19 mouse cellular contexts compared by ENCODE assay signal in genomic region chr19:12494972-12495535, GRCm38 (mm10). TPM values are rescaled to one million over a fixed set of nuclear protein-coding genes. Genes with fewer than 3 reads are reported as not detected.
DNase-seq lines count a peak whose midpoint lies in the region; ATAC-seq and TF ChIP-seq lines count a peak whose summit lies in the region.
"Had no signal": no experiment of that assay in that cellular context is flagged by ENCODE, and none has a peak within 500 bp of the region (broad histone marks: within the 10 kb centered on the region; RNA-seq: fewer than 3 reads in every experiment).

No protein-coding gene starts in this region.

- H3K9me3 ChIP-seq in forebrain, embryonic 10.5 days, result no peaks in the 10 kb centered on the region; the same call in 1 of the 2 replicates
- H3K9me3 ChIP-seq in forebrain, embryonic 16.5 days (ENCODE audit: control insufficient read depth, low read length), result no peaks in the 10 kb centered on the region
- H3K9me3 ChIP-seq in midbrain, embryonic 12.5 days, result no peaks in the 10 kb centered on the region
- H3K9me3 ChIP-seq in midbrain, postnatal 0 days (ENCODE audit: low read length), result no peaks in the 10 kb centered on the region
- no peaks in the 10 kb centered on the region for H3K9me3 ChIP-seq in hindbrain, embryonic 14.5 days (ENCODE audit: control insufficient read depth, low read length)
- H3K9me3 ChIP-seq: stomach, embryonic 15.5 days had no signal

- DNase-seq in forebrain, embryonic 10.5 days (ENCODE audit: extremely low spot score, low spot score), result no peak
- no peak for DNase-seq in midbrain, postnatal 0 days (ENCODE audit: low spot score)
- DNase-seq in hindbrain, embryonic 14.5 days (ENCODE audit: low spot score), result no peak
- DNase-seq in retina, embryonic 14.5 days (ENCODE audit: low spot score), result peak; percentile 54
- DNase-seq in lung, adult 2 months, result no peak
- no peak for DNase-seq in heart, adult 9 months (ENCODE audit: low spot score in 2 of 2)
- DNase-seq: adrenal gland, postnatal 36 days; cerebellum, adult 2 months; forebrain, postnatal 0 days; heart, postnatal 14 days; left cerebral cortex, postnatal 4 days; lung, embryonic 14.5 days; right cerebral cortex, postnatal 14 days had no signal

- ATAC-seq in forebrain, embryonic 16.5 days, result no peak
- ATAC-seq in midbrain, embryonic 12.5 days (ENCODE audit: low FRiP score, low read depth), result no peak
- no peak for ATAC-seq in midbrain, postnatal 0 days (ENCODE audit: low FRiP score)
- no peak for ATAC-seq in hindbrain, embryonic 14.5 days (ENCODE audit: low FRiP score)
- ATAC-seq: forebrain, postnatal 0 days; intestine, postnatal 0 days had no signal

- H3K4me3 ChIP-seq in forebrain, embryonic 10.5 days, result peak overlapping the region; percentile 29; the same call in 1 of the 2 replicates
- no peak overlapping the region for H3K4me3 ChIP-seq in forebrain, embryonic 16.5 days (replicated peaks; ENCODE audit: low read length)
- no peak overlapping the region for H3K4me3 ChIP-seq in midbrain, embryonic 12.5 days
- no peak overlapping the region for H3K4me3 ChIP-seq in midbrain, postnatal 0 days (ENCODE audit: low read depth, low read length)
- no peak overlapping the region for H3K4me3 ChIP-seq in hindbrain, embryonic 14.5 days (replicated peaks; ENCODE audit: low read length)
- H3K4me3 ChIP-seq in lung, adult 2 months (replicated peaks; ENCODE audit: extremely low read depth, low read depth, low read length), result no peak overlapping the region
- H3K4me3 ChIP-seq: stomach, embryonic 15.5 days had no signal

- peaks cover 98% of the 10 kb centered on the region for H3K4me1 ChIP-seq in forebrain, embryonic 10.5 days
- H3K4me1 ChIP-seq in forebrain, embryonic 16.5 days (replicated peaks; ENCODE audit: control insufficient read depth, insufficient read depth, low read length), result peaks cover 16% of the 10 kb centered on the region
- peaks cover 88% of the 10 kb centered on the region for H3K4me1 ChIP-seq in midbrain, embryonic 12.5 days
- H3K4me1 ChIP-seq in midbrain, postnatal 0 days (ENCODE audit: insufficient read depth, low read length), result peaks cover 18% of the 10 kb centered on the region
- H3K4me1 ChIP-seq in hindbrain, embryonic 14.5 days (replicated peaks; ENCODE audit: control insufficient read depth, insufficient read depth, low read length), result peaks cover 66% of the 10 kb centered on the region
- no peaks in the 10 kb centered on the region; the same call in 1 of the 2 replicates for H3K4me1 ChIP-seq in lung, adult 2 months (ENCODE audit: control insufficient read depth, insufficient read depth, low read length)

- TF ChIP-seq CTCF in midbrain, postnatal 0 days (IDR thresholded peaks at IDR 0.05), result no peak
- TF ChIP-seq CTCF in lung, adult 2 months (IDR thresholded peaks at IDR 0.05; ENCODE audit: insufficient read depth, low read length), result no peak

- 59% methylated on average over 3 of the region's 3 CpGs for WGBS in forebrain, embryonic 10.5 days
- 42% methylated on average over 3 of the region's 3 CpGs for WGBS in forebrain, embryonic 16.5 days
- WGBS in midbrain, embryonic 12.5 days, result 28% methylated on average over 3 of the region's 3 CpGs
- WGBS in midbrain, postnatal 0 days, result 21% methylated on average over 3 of the region's 3 CpGs
- WGBS in hindbrain, embryonic 14.5 days, result 17% methylated on average over 3 of the region's 3 CpGs
- WGBS in lung, adult 2 months, result 74% methylated on average over 3 of the region's 3 CpGs

- H3K9ac ChIP-seq in forebrain, embryonic 16.5 days (replicated peaks; ENCODE audit: low read depth, low read length), result no peak overlapping the region
- 0 out of 2 replicates have a peak overlapping the region, but pooled peaks have one; percentile 11 for H3K9ac ChIP-seq in midbrain, embryonic 12.5 days (replicated peaks)
- H3K9ac ChIP-seq in midbrain, postnatal 0 days (replicated peaks; ENCODE audit: low read length, poor library complexity, severe bottlenecking), result no peak overlapping the region
- H3K9ac ChIP-seq in hindbrain, embryonic 14.5 days, result no peak overlapping the region
- H3K9ac ChIP-seq: forebrain, postnatal 0 days; lung, embryonic 14.5 days; stomach, embryonic 15.5 days had no signal

- TF ChIP-seq POLR2A in lung, adult 2 months (IDR thresholded peaks at IDR 0.05; ENCODE audit: borderline replicate concordance, extremely low read depth, low read depth, low read length), result no peak

- no peak overlapping the region for H3K4me2 ChIP-seq in forebrain, embryonic 16.5 days (ENCODE audit: low read length)
- H3K4me2 ChIP-seq in midbrain, embryonic 12.5 days (replicated peaks), result peak overlapping the region; percentile 36
- no peak overlapping the region for H3K4me2 ChIP-seq in midbrain, postnatal 0 days (ENCODE audit: low read depth, low read length, poor library complexity, severe bottlenecking)
- peak overlapping the region; percentile 15 for H3K4me2 ChIP-seq in hindbrain, embryonic 14.5 days (replicated peaks)
- H3K4me2 ChIP-seq: liver, embryonic 11.5 days; lung, embryonic 14.5 days; stomach, embryonic 15.5 days had no signal

- H3K27me3 ChIP-seq in forebrain, embryonic 10.5 days (ENCODE audit: poor library complexity, severe bottlenecking), result no peaks in the 10 kb centered on the region
- H3K27me3 ChIP-seq in forebrain, embryonic 16.5 days (replicated peaks; ENCODE audit: control insufficient read depth, insufficient read depth, low read length), result no peaks in the 10 kb centered on the region
- no peaks in the 10 kb centered on the region for H3K27me3 ChIP-seq in midbrain, embryonic 12.5 days
- no peaks in the 10 kb centered on the region for H3K27me3 ChIP-seq in midbrain, postnatal 0 days (ENCODE audit: insufficient read depth, low read length)
- H3K27me3 ChIP-seq in hindbrain, embryonic 14.5 days (ENCODE audit: control insufficient read depth, insufficient read depth, low read length), result no peaks in the 10 kb centered on the region
- H3K27me3 ChIP-seq: stomach, embryonic 15.5 days had no signal

- H3K27ac ChIP-seq in forebrain, embryonic 10.5 days, result peak overlapping the region; percentile 75
- H3K27ac ChIP-seq in forebrain, embryonic 16.5 days (ENCODE audit: low read length), result no peak overlapping the region
- peak overlapping the region; percentile 77 for H3K27ac ChIP-seq in midbrain, embryonic 12.5 days (replicated peaks)
- no peak overlapping the region for H3K27ac ChIP-seq in midbrain, postnatal 0 days (ENCODE audit: low read depth, low read length)
- peak overlapping the region; percentile 67 for H3K27ac ChIP-seq in hindbrain, embryonic 14.5 days
- H3K27ac ChIP-seq: kidney, postnatal 0 days; stomach, embryonic 15.5 days had no signal

- peaks cover 71% of the 10 kb centered on the region for H3K36me3 ChIP-seq in forebrain, embryonic 10.5 days (replicated peaks)
- H3K36me3 ChIP-seq in forebrain, embryonic 16.5 days (ENCODE audit: control insufficient read depth, insufficient read depth), result peaks cover 6% of the 10 kb centered on the region; the same call in 1 of the 2 replicates
- H3K36me3 ChIP-seq in midbrain, embryonic 12.5 days, result peaks cover 40% of the 10 kb centered on the region
- peaks cover 27% of the 10 kb centered on the region for H3K36me3 ChIP-seq in midbrain, postnatal 0 days (ENCODE audit: insufficient read depth, low read length)
- peaks cover 31% of the 10 kb centered on the region for H3K36me3 ChIP-seq in hindbrain, embryonic 14.5 days (replicated peaks; ENCODE audit: control insufficient read depth, insufficient read depth)

RNA-seq across cellular contexts. Expression of gene Dtx4, which starts 6.2 kb away (rescaled TPM):
- polyA plus RNA-seq in forebrain, embryonic 10.5 days (2016; fragmentation: Nextera tagmentation; extraction: Ambion mirVana), result 31.7 and 34.3 TPM in 2 replicates
- polyA plus RNA-seq in forebrain, embryonic 16.5 days (2015; fragmentation: Nextera tagmentation; extraction: Ambion mirVana), result 20.3 and 21.3 TPM in 2 replicates
- 63.5 and 67.3 TPM in 2 replicates for polyA plus RNA-seq in midbrain, embryonic 12.5 days (2016; fragmentation: Nextera tagmentation; extraction: Ambion mirVana)
- 57.5 and 63.1 TPM in 2 replicates for total RNA-seq in midbrain, postnatal 0 days (2014; rRNA removed)
- polyA plus RNA-seq in midbrain, postnatal 0 days (2015; fragmentation: Nextera tagmentation; extraction: Ambion mirVana), result 24.3 and 26.3 TPM in 2 replicates
- polyA plus RNA-seq in hindbrain, embryonic 14.5 days (2014; fragmentation: Nextera tagmentation; extraction: Ambion mirVana), result 44.1 and 50.6 TPM in 2 replicates
- 10.3 and 13.8 TPM in 2 replicates for polyA plus RNA-seq in lung, adult 2 months (2012; rRNA removed)

RNA-seq across cellular contexts. Expression of gene Mpeg1, which starts 34.5 kb away (rescaled TPM):
- polyA plus RNA-seq in forebrain, embryonic 10.5 days (2016; fragmentation: Nextera tagmentation; extraction: Ambion mirVana), result 0.11 and 0.17 TPM in 2 replicates
- 0.39 and 0.47 TPM in 2 replicates for polyA plus RNA-seq in forebrain, embryonic 16.5 days (2015; fragmentation: Nextera tagmentation; extraction: Ambion mirVana)
- 0.43 and 0.48 TPM in 2 replicates for polyA plus RNA-seq in midbrain, embryonic 12.5 days (2016; fragmentation: Nextera tagmentation; extraction: Ambion mirVana)
- total RNA-seq in midbrain, postnatal 0 days (2014; rRNA removed), result 2.7 and 4.2 TPM in 2 replicates
- 0.83 and 0.88 TPM in 2 replicates for polyA plus RNA-seq in midbrain, postnatal 0 days (2015; fragmentation: Nextera tagmentation; extraction: Ambion mirVana)
- 0.91 and 1.3 TPM in 2 replicates for polyA plus RNA-seq in hindbrain, embryonic 14.5 days (2014; fragmentation: Nextera tagmentation; extraction: Ambion mirVana)
- 22.2 and 35.3 TPM in 2 replicates for polyA plus RNA-seq in lung, adult 2 months (2012; rRNA removed)

RNA-seq across cellular contexts. Expression of gene Fam111a, which starts 50.5 kb away (rescaled TPM):
- polyA plus RNA-seq in forebrain, embryonic 10.5 days (2016; fragmentation: Nextera tagmentation; extraction: Ambion mirVana), result 21.0 and 22.0 TPM in 2 replicates
- 7.7 and 9.8 TPM in 2 replicates for polyA plus RNA-seq in forebrain, embryonic 16.5 days (2015; fragmentation: Nextera tagmentation; extraction: Ambion mirVana)
- polyA plus RNA-seq in midbrain, embryonic 12.5 days (2016; fragmentation: Nextera tagmentation; extraction: Ambion mirVana), result 15.4 and 16.7 TPM in 2 replicates
- 2.3 and 4.2 TPM in 2 replicates for total RNA-seq in midbrain, postnatal 0 days (2014; rRNA removed)
- polyA plus RNA-seq in midbrain, postnatal 0 days (2015; fragmentation: Nextera tagmentation; extraction: Ambion mirVana), result 2.4 and 2.7 TPM in 2 replicates
- 7.1 and 7.5 TPM in 2 replicates for polyA plus RNA-seq in hindbrain, embryonic 14.5 days (2014; fragmentation: Nextera tagmentation; extraction: Ambion mirVana)
- polyA plus RNA-seq in lung, adult 2 months (2012; rRNA removed), result 1.4 and 2.8 TPM in 2 replicates

Comparison
In these comparisons a context has a peak if more than half of its experiments do, and no peak if none do; other contexts are left out.
1. H3K27ac ChIP-seq: peak in forebrain, embryonic 10.5 days (single experiment), midbrain, embryonic 12.5 days (single experiment) and hindbrain, embryonic 14.5 days (single experiment); none in forebrain, embryonic 16.5 days (single experiment) and midbrain, postnatal 0 days (single experiment).
2. H3K4me2 ChIP-seq: peak in midbrain, embryonic 12.5 days (single experiment) and hindbrain, embryonic 14.5 days (single experiment); none in forebrain, embryonic 16.5 days (single experiment) and midbrain, postnatal 0 days (single experiment).
3. RNA of gene Mpeg1, which starts 34.5 kb away (polyA plus RNA-seq): 22.2 to 35.3 TPM in lung, adult 2 months; 0.91 to 1.3 TPM in hindbrain, embryonic 14.5 days, 0.83 to 0.88 TPM in midbrain, postnatal 0 days, 0.39 to 0.47 TPM in forebrain, embryonic 16.5 days, 0.43 to 0.48 TPM in midbrain, embryonic 12.5 days and 0.11 to 0.17 TPM in forebrain, embryonic 10.5 days; every median in the first group is over 10 times any median in the second.